Mouse (Mus musculus) forelimb bud, embryonic 11.5 days (tissue): ENCODE data around the gene Casc4.

Source experiments
- DNase-seq: peaks from one replicate; pipeline ENCODE4 v3.0.0-alpha.2; 2012; ENCODE audit warnings: low read depth, low spot score

Gene Casc4

GRCm38 (mm10) chr2:121866632-121867050 is at the start of gene Casc4:
TSS of gene Casc4 (plus strand) at chr2:121866970.
- DNase-seq: peak; percentile 94

DNA sequence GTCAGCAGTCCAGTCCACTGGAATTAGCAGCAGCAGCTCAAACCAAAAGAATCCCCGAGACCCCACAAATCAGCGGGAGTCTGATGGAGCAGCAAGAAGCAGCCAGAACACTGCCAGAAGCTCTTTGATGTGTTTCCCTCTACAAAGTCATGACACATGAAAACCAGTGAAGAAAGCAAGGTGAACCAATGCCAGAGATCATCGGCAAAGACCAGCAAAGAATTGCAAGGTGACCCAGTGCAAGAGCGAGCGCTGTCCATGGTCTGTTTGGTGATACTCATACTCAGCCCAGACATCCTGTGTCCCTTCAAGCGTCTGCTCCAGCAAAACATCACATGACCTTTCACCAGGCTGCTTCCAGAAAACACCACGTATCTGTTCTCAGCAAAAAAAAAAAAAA is 45.0 kb upstream of the Casc4 start:
- no peak for DNase-seq

GRCm38 (mm10) chr2:121824653-121825052 is 42.1 kb upstream of the Casc4 start:
- DNase-seq: no peak

- DNase-seq: no peak
Observed at GRCm38 (mm10) chr2:121826189-121826588, 40.6 kb upstream of the Casc4 start.

DNA sequence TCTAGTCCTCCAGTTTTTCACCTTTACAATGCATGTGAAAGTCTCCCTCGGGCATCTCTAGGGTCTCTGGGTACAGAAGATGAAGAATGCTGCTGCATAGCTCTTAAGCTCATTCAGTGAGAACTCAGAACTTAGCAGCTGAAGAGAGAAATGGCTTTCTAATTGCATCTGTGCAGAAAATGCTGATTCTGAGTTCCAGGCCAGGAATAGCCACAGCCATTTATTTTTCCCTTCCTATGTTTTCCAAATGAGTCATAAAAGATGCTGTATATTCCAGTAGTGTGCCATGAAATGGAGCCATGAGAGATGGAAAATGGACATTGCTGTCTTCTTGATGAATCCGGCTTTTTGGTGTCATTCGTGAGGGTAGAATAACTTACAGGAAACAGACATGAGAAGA is 38.4 kb upstream of the Casc4 start:
- DNase-seq: no peak

DNA sequence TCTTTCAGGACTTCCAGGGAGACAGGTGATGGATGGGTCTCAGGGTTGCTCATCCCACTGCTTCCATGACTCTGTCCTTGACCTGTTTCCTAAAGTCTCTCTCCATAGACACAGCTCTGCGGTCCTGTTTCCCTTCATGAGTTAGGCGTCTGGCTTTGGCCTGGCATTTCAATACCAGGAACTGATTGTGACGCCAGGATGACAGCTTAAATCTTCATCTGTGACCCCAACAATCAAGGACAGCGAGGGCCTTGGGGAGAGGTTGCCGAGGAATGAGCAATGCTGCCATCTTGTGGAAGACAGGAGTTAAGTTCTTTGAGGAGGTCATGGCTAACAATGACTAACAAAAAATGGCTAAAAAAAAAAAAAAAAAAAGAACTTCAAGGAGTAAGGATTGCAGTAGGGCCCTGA is 34.3 kb upstream of the Casc4 start:
- DNase-seq: peak; percentile 75

- DNase-seq: no peak
Observed at GRCm38 (mm10) chr2:121834926-121835325, 31.8 kb upstream of the Casc4 start.

- DNase-seq: no peak
Observed at GRCm38 (mm10) chr2:121841453-121841852, 25.3 kb upstream of the Casc4 start.

DNA sequence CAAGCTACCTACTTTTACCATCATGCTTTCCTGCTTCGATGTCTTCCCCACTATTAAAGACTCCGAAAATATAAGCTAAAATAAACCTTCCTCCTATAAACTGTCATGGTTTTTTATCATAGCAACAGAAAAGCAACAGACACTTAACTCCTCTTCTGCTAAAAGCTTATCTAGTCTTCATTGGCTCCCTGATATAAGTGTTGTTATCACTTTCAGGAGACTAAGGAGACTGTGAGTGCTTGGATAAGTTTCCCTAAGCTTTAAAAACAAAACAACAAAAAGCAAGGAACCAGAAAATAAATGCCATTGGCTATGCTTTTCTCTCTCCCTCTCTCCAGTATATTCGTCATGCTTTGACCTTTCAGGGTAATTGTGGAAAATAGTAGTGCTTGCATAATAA is 24.5 kb upstream of the Casc4 start:
- DNase-seq: no peak

GRCm38 (mm10) chr2:121846050-121846449 is 20.7 kb upstream of the Casc4 start:
- DNase-seq: no peak

- no peak for DNase-seq
Observed at GRCm38 (mm10) chr2:121852045-121852444, 14.7 kb upstream of the Casc4 start.

DNA sequence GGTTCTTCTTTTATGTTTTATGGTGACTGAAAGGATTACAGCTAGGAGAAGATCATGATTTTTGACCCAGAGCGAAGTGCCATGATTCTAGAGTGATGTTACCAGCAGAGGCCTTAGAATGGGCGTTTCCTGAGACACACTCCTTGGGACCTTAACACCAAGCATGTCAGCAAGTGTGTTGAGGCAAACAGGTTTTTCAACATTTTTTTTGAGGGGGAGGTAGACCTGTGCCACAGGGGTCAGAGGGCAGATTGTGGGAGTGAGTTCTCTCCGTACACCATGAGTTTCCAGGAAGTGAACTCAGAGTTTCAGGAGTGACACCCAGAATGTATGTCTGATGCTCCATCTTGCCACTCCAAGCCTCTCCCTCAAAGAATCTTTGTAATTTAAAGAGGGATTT is 12.8 kb upstream of the Casc4 start:
- DNase-seq: no peak

GRCm38 (mm10) chr2:121859380-121859980 is 7.3 kb upstream of the Casc4 start:
- DNase-seq: no peak

DNA sequence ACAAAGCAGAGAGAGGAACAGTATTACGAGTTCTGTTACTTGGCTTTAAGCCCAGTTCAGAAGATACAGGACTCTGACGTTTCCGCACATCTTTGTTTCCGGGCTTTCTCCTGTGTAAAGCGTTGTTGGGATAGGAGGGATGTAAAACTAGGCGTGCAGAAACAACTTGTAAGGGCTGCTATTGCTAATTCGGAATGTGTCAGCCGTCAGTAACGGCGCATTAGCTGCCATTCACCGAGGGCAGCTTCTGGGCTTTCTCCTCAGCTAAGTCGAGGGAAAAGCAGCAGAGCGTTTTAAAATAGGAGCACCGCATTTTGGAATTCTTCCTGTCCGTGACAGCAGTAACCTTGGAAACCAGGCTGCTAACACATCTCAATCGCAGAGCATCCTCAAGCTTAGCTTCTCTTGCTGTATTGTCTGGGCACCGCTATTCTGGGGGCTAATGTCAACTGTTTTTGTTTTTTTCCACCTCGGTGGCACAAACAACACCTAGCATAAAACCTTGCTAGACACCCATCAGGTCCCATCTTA is 634 bp upstream of the Casc4 start:
- DNase-seq: peak; percentile 12

- DNase-seq: peak; percentile 43
Observed at GRCm38 (mm10) chr2:121867051-121867928, 520 bp downstream of the Casc4 start.

GRCm38 (mm10) chr2:121879506-121879905 is 12.7 kb downstream of the Casc4 start:
- no peak for DNase-seq

GRCm38 (mm10) chr2:121885509-121886106 is 18.8 kb downstream of the Casc4 start:
- DNase-seq: no peak

DNA sequence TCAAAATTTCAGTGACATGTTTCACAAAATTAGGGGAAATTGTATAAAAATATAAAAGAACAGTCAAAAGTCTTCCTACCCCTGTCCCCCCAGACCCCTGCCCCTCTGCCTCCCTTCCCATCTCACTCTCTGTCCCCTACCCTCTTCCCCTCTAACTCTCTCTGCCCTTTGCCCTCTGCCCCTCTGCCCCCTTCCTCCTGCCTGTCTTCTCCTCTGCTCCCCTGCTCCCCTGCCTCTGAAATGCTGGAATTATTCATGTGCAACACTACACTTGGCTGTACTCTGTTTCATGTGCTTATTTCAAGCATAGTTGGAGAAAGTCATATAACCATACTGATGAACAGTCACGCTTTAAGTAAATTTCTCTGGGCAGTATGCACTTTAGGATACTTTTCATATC is 19.6 kb downstream of the Casc4 start:
- no peak for DNase-seq

DNA sequence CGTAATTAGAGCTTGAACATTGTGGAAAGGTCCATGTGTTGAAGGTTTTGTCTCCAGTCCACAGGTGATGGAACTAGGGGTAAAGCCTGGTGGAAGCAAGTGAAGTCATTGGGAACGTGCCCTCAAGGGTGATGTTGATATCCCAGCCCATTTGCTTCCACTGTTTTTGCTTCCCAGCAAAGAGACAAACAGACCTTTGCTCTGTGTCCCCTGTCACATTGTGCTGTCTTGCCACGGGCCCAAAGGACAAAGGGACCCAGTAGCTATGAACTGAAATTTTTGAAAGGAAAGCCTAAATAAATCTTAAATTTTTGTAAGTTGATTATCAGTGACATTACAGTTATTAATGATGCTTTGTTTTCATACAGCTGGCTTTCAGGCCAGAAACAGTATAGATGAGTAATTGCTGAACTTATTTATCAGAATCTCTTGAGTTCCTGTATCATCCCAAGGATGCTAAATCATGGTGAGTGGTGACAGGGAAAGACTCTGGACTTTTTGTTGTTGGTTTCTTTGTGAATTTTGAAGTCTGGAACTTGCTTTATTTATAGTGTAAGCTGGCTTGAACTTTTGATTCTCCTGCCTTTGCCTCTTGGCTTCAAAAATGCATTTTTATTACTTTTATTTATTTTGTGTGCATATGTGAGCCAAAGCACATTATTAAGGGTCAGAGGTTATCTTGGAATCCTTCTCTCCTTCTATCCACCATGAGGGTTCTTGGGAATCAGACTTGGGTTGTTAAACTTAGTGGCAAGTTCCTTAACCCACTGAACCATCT is 22.1 kb downstream of the Casc4 start:
- DNase-seq: no peak

DNA sequence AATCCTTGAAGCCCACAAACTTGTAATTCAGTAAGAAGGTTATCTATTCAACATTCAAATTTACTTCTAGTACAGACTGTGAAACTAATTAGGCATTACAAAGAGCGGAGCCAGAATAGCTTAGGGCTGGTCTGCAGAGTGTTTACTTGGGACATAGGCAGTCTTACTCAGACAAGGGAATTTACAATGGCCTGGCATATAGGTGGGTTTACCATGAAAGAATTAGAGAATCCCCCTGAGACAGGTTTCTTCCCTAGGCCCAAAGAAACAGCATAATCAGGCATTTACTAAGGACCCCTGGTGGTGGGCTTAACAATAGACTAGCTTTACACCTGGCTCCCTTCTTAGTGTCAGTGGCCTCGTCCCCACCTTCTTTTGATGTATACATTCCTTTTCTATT is 28.5 kb downstream of the Casc4 start:
- DNase-seq: no peak

- no peak for DNase-seq
Observed at GRCm38 (mm10) chr2:121896825-121897224, 30.1 kb downstream of the Casc4 start.

DNA sequence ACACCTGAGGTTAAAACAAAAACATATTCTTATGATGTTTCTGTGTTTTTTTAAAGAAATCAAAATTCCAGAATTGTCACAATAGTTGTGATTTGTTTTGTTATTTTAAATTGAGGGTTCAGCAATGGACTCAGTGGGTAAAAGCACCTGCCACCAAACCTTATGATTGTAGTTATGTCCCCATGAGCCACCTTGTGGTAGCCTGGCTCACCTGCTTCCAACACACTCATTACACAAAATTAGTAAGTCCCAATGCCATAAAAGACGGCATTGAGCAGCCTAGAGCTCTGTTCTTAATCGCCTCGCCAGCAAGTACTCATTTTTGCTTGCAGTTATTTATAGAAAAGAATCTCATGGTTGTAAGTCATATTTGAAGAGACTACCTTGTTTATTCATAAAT is 43.2 kb downstream of the Casc4 start:
- DNase-seq: no peak
